Comparison of ENCODE assay signal across 17 mouse cellular contexts in the genomic region with DNA sequence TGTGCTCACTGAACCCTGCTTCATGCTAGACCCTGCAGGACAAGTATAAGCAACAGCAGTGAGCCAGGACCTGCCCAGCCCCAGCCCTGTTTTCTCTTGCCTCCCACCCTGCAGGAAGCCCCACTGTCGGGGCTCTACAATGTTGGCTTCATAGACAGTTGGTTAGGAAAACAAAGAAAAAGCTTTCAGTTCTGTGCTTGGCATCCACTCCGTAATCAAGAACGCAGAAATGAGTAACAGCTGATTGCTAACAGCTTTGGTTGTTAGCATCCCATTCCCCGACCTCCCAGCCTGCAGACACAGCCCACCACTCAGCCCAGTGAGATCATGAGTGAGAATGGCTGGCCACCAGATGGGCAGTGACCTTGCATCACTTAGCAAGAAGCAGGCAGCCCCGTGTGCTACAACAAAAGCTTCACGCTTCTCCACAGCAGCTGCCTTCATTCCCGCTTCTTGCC.
DNase-seq lines count a peak whose midpoint lies in the region; ATAC-seq and TF ChIP-seq lines count a peak whose summit lies in the region.
"Had no signal": no experiment of that assay in that cellular context is flagged by ENCODE, and none has a peak within 500 bp of the region (broad histone marks: within the 10 kb centered on the region; RNA-seq: fewer than 3 reads in every experiment).

No protein-coding gene starts in this region.

- H3K27ac ChIP-seq in forebrain, embryonic 13.5 days = peak overlapping the region; percentile 52; the same call in 1 of the 2 replicates
- H3K27ac ChIP-seq in forebrain, embryonic 11.5 days (ENCODE audit: low read depth, low read length) = no peak overlapping the region
- H3K27ac ChIP-seq in lung, embryonic 16.5 days (ENCODE audit: low read length) = no peak overlapping the region
- H3K27ac ChIP-seq in forebrain, embryonic 16.5 days (ENCODE audit: low read length) = peak overlapping the region; percentile 20; the same call in 1 of the 2 replicates
- no peak overlapping the region for H3K27ac ChIP-seq in kidney, embryonic 16.5 days (ENCODE audit: low read length)
- H3K27ac ChIP-seq: embryonic facial prominence, embryonic 13.5 days; heart, embryonic 13.5 days; liver, embryonic 14.5 days; midbrain, embryonic 10.5 days; stomach, postnatal 0 days had no signal

- no peaks in the 10 kb centered on the region for H3K27me3 ChIP-seq in forebrain, embryonic 13.5 days
- no peaks in the 10 kb centered on the region for H3K27me3 ChIP-seq in forebrain, embryonic 11.5 days (ENCODE audit: control insufficient read depth, insufficient read depth, low read length)
- no peaks in the 10 kb centered on the region for H3K27me3 ChIP-seq in lung, embryonic 16.5 days (ENCODE audit: control insufficient read depth, insufficient read depth, low read depth, low read length)
- H3K27me3 ChIP-seq in forebrain, embryonic 16.5 days (replicated peaks; ENCODE audit: control insufficient read depth, insufficient read depth, low read length) = no peaks in the 10 kb centered on the region
- no peaks in the 10 kb centered on the region for H3K27me3 ChIP-seq in kidney, embryonic 16.5 days (ENCODE audit: insufficient read depth, low read length)
- H3K27me3 ChIP-seq: embryonic facial prominence, embryonic 13.5 days; heart, embryonic 13.5 days had no signal

- H3K9ac ChIP-seq in forebrain, embryonic 13.5 days = no peak overlapping the region
- H3K9ac ChIP-seq in forebrain, embryonic 11.5 days (ENCODE audit: low read length) = no peak overlapping the region
- H3K9ac ChIP-seq in lung, embryonic 16.5 days (ENCODE audit: low read length) = no peak overlapping the region
- no peak overlapping the region for H3K9ac ChIP-seq in forebrain, embryonic 16.5 days (replicated peaks; ENCODE audit: low read depth, low read length)
- H3K9ac ChIP-seq in kidney, embryonic 16.5 days (replicated peaks; ENCODE audit: low read length) = no peak overlapping the region
- H3K9ac ChIP-seq: embryonic facial prominence, embryonic 13.5 days; heart, embryonic 13.5 days; liver, embryonic 14.5 days had no signal

- no peak for DNase-seq in forebrain, embryonic 11.5 days (ENCODE audit: low spot score)
- no peak for DNase-seq in lung, adult 2 months
- peak; percentile 76 for DNase-seq in retina, embryonic 14.5 days (ENCODE audit: low spot score)
- DNase-seq in B cell, adult 2 months = no peak
- DNase-seq: adrenal gland, adult 2 months; cerebellum, adult 9-10 months; kidney, adult 8-10 months; thymus, postnatal 25 days had no signal

- H3K9me3 ChIP-seq in forebrain, embryonic 13.5 days (replicated peaks) = no peaks in the 10 kb centered on the region
- no peaks in the 10 kb centered on the region for H3K9me3 ChIP-seq in forebrain, embryonic 11.5 days (ENCODE audit: control insufficient read depth, low read length)
- no peaks in the 10 kb centered on the region for H3K9me3 ChIP-seq in lung, embryonic 16.5 days (ENCODE audit: control insufficient read depth, low read length)
- no peaks in the 10 kb centered on the region for H3K9me3 ChIP-seq in forebrain, embryonic 16.5 days (ENCODE audit: control insufficient read depth, low read length)
- H3K9me3 ChIP-seq in kidney, embryonic 16.5 days (ENCODE audit: low read length) = no peaks in the 10 kb centered on the region
- H3K9me3 ChIP-seq: embryonic facial prominence, embryonic 13.5 days; heart, embryonic 13.5 days; midbrain, embryonic 10.5 days had no signal

- TF ChIP-seq CTCF in lung, adult 2 months (IDR thresholded peaks at IDR 0.05; ENCODE audit: insufficient read depth, low read length) = no peak

- no peaks in the 10 kb centered on the region for H3K36me3 ChIP-seq in forebrain, embryonic 13.5 days (ENCODE audit: poor library complexity, severe bottlenecking)
- H3K36me3 ChIP-seq in forebrain, embryonic 11.5 days (ENCODE audit: control insufficient read depth, insufficient read depth, low read length) = no peaks in the 10 kb centered on the region
- H3K36me3 ChIP-seq in lung, embryonic 16.5 days (ENCODE audit: control insufficient read depth, insufficient read depth, low read length) = no peaks in the 10 kb centered on the region
- no peaks in the 10 kb centered on the region for H3K36me3 ChIP-seq in forebrain, embryonic 16.5 days (ENCODE audit: control insufficient read depth, insufficient read depth)
- H3K36me3 ChIP-seq in kidney, embryonic 16.5 days (ENCODE audit: insufficient read depth, low read length) = no peaks in the 10 kb centered on the region
- H3K36me3 ChIP-seq: embryonic facial prominence, embryonic 13.5 days; midbrain, embryonic 10.5 days had no signal

- no peak overlapping the region for H3K4me3 ChIP-seq in forebrain, embryonic 13.5 days
- H3K4me3 ChIP-seq in forebrain, embryonic 11.5 days (ENCODE audit: low read depth, low read length) = no peak overlapping the region
- H3K4me3 ChIP-seq in lung, embryonic 16.5 days (ENCODE audit: low read length) = no peak overlapping the region
- H3K4me3 ChIP-seq in lung, adult 2 months (replicated peaks; ENCODE audit: extremely low read depth, low read depth, low read length) = no peak overlapping the region
- no peak overlapping the region for H3K4me3 ChIP-seq in forebrain, embryonic 16.5 days (replicated peaks; ENCODE audit: low read length)
- no peak overlapping the region for H3K4me3 ChIP-seq in kidney, embryonic 16.5 days (ENCODE audit: low read length)
- H3K4me3 ChIP-seq: embryonic facial prominence, embryonic 13.5 days; heart, embryonic 13.5 days; midbrain, embryonic 10.5 days had no signal

- H3K4me2 ChIP-seq in forebrain, embryonic 13.5 days = no peak overlapping the region
- no peak overlapping the region for H3K4me2 ChIP-seq in forebrain, embryonic 11.5 days (ENCODE audit: low read depth, low read length, severe bottlenecking)
- H3K4me2 ChIP-seq in lung, embryonic 16.5 days (ENCODE audit: low read depth, low read length) = no peak overlapping the region
- H3K4me2 ChIP-seq in forebrain, embryonic 16.5 days (ENCODE audit: low read length) = no peak overlapping the region
- H3K4me2 ChIP-seq in kidney, embryonic 16.5 days (replicated peaks; ENCODE audit: low read depth, low read length) = no peak overlapping the region
- H3K4me2 ChIP-seq: embryonic facial prominence, embryonic 13.5 days; heart, embryonic 13.5 days had no signal

- ATAC-seq in forebrain, embryonic 13.5 days = no peak
- no peak for ATAC-seq in forebrain, embryonic 11.5 days (replicated peaks; ENCODE audit: low FRiP score)
- peak; percentile 68 for ATAC-seq in lung, embryonic 16.5 days (ENCODE audit: low read depth)
- ATAC-seq in forebrain, embryonic 16.5 days = 0 out of 2 replicates have a peak, but pooled peaks have one; percentile 9
- ATAC-seq in kidney, embryonic 16.5 days (ENCODE audit: low FRiP score, low TSS enrichment) = no peak

- TF ChIP-seq POLR2A in lung, adult 2 months (IDR thresholded peaks at IDR 0.05; ENCODE audit: borderline replicate concordance, extremely low read depth, low read depth, low read length) = no peak

- 0 out of 2 replicates have a peak, but pooled peaks cover 8% of the 10 kb centered on the region for H3K4me1 ChIP-seq in forebrain, embryonic 13.5 days
- H3K4me1 ChIP-seq in forebrain, embryonic 11.5 days (replicated peaks; ENCODE audit: control insufficient read depth, insufficient read depth, low read length) = no peaks in the 10 kb centered on the region
- H3K4me1 ChIP-seq in lung, embryonic 16.5 days (replicated peaks; ENCODE audit: control insufficient read depth, insufficient read depth, low read length) = no peaks in the 10 kb centered on the region
- no peaks in the 10 kb centered on the region for H3K4me1 ChIP-seq in lung, adult 2 months (ENCODE audit: control insufficient read depth, insufficient read depth, low read length)
- peaks cover 13% of the 10 kb centered on the region for H3K4me1 ChIP-seq in forebrain, embryonic 16.5 days (replicated peaks; ENCODE audit: control insufficient read depth, insufficient read depth, low read length)
- H3K4me1 ChIP-seq in kidney, embryonic 16.5 days (ENCODE audit: insufficient read depth, low read length) = no peaks in the 10 kb centered on the region

- 61% methylated on average over 7 of the region's 7 CpGs for WGBS in forebrain, embryonic 13.5 days
- 59% methylated on average over 7 of the region's 7 CpGs for WGBS in forebrain, embryonic 11.5 days
- 33% methylated on average over 7 of the region's 7 CpGs for WGBS in lung, embryonic 16.5 days
- WGBS in lung, adult 2 months = 43% methylated on average over 7 of the region's 7 CpGs
- 33% methylated on average over 7 of the region's 7 CpGs for WGBS in forebrain, embryonic 16.5 days
- WGBS in kidney, embryonic 16.5 days = 44% methylated on average over 7 of the region's 7 CpGs

Comparison
In these comparisons a context has a peak if more than half of its experiments do, and no peak if none do; other contexts are left out.
1. ATAC-seq: peak in lung, embryonic 16.5 days (single experiment) and forebrain, embryonic 16.5 days (single experiment); none in forebrain, embryonic 13.5 days (single experiment), forebrain, embryonic 11.5 days (single experiment) and kidney, embryonic 16.5 days (single experiment).
2. H3K27ac ChIP-seq: peak in forebrain, embryonic 13.5 days (single experiment) and forebrain, embryonic 16.5 days (single experiment); none in forebrain, embryonic 11.5 days (single experiment), lung, embryonic 16.5 days (single experiment) and kidney, embryonic 16.5 days (single experiment).